Mouse (Mus musculus) retina, postnatal 1 day (tissue): ENCODE data around the gene Gm21954.
A peak's percentile ranks its signal among the peaks of the same experiment; 100 is the strongest.

Source experiments
- DNase-seq: peaks from one replicate; pipeline ENCODE4 v3.0.0-alpha.2; 2012

Gene Gm21954

GRCm38 (mm10) chr3:55462904-55463668 lies 8.9 kb downstream of the Gm21954 start:
- DNase-seq, result no peak

GRCm38 (mm10) chr3:55461685-55462655 lies 10.0 kb downstream of the Gm21954 start:
- peak; percentile 86 for DNase-seq

GRCm38 (mm10) chr3:55461092-55461491 lies 10.9 kb downstream of the Gm21954 start:
- no peak for DNase-seq

DNA sequence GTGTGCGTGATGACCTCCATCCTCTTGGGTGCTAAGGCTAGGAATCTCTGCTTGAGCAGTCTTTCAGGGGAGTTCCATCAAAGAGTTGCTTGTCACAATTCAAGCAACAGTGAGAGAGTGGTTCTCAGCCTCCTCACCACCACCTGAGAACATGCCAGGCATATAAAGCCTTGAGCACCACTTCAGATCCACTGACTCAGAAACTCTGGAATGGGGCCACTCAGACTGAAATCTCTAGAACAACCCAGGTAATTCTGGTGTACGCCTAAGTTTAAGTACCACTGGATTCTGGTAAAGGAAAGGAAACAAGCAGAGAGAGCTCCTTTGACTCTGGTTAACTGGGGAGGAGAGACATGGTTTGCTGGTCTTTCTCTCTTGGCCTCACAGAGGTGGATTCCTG lies 19.5 kb downstream of the Gm21954 start:
- DNase-seq, result no peak

- no peak for DNase-seq
Observed at GRCm38 (mm10) chr3:55451877-55452276, 20.1 kb downstream of the Gm21954 start.

GRCm38 (mm10) chr3:55451035-55451434 lies 21.0 kb downstream of the Gm21954 start:
- no peak for DNase-seq

GRCm38 (mm10) chr3:55449148-55449547 lies 22.9 kb downstream of the Gm21954 start:
- DNase-seq, result no peak

GRCm38 (mm10) chr3:55447486-55448460 lies 24.2 kb downstream of the Gm21954 start:
- peak; percentile 53 for DNase-seq

- no peak for DNase-seq
Observed at GRCm38 (mm10) chr3:55446681-55447080, 25.3 kb downstream of the Gm21954 start.

DNA sequence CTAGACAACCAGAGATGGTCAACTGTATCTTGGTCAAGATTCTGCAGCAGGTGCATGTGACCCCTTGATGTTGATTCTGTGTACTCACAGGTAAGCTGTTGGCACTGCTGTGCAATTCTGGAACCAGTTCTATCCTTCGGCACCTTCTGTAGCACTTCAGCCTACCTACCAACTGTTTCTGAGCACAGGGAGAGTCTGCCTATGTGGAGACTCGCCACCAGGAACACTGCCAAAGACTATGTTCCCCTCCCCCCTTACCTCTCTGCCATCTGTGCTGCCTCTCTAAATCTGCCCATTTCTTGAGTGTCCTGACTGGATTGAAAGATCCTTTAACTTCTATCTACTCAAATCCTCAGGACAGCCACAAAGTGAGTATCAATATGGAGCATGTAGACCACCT lies 28.3 kb downstream of the Gm21954 start:
- no peak for DNase-seq

DNA sequence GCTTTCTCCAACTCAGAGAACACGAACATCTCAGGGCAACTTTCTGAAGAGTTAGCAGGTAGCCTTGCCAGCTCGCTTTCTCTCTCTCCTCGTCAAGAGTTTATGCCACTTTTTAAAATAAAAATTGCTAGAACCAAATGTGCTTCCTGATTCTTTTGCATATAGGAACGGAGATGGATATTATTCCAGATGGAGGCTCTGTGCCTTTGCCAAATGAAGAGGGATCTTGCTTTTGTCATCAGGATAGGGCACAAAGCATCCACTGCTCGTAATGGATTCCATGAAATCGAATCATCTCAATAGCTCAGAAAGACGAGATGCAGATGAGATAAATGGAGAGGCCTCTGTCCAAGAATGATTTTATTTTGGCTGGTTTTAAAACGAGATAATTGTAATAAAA lies 28.7 kb downstream of the Gm21954 start:
- no peak for DNase-seq

- no peak for DNase-seq
Observed at GRCm38 (mm10) chr3:55442012-55442645, 29.9 kb downstream of the Gm21954 start.

DNA sequence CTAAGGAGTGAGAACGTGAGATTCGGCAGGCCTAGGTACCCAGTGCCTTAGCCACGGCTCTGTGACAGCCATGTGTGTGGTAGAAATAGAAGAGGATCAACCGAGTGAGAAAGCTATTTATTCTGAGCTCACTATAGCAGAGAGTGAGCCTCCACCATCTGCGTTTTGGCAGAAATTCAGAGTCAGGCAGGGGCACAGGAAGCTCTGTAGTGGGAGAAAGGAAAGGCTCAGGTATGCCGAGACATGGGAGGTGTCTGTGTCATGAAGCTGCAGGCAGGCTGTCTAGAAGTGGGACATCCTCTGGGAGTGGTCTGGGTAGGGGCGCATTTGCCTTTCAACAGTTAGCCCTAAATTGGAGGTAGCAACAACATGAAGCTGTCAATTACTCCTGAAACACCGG lies 31.7 kb downstream of the Gm21954 start:
- DNase-seq, result no peak

DNA sequence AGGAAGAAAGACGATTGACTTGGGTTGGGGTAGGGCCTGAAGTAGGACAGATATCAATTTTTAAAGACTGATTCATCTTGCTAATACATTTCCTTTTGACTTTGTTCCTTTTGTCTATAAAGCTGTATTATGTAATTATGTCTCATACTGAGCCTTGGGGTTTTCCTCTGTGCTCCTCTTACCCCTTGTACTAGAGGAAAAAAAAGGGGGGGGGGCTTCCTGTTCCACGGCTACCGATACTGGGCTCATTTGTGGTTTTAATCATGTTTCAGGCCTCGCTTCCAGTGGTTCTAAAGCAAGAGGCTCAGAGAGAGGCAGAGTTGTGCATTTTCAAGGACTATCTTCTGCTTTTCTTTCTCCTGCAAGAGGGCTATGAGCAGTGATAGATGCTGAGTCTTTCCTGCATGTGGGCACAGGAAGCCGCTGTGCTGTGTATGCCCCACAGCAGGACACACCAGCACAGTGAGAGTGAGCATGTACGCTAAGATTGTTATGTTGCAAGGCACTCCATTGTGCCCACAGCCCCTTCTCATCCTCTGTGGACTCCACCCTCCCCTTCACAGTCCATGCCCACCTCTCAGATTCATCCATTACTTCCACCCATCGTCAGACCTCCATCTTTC lies 33.1 kb downstream of the Gm21954 start:
- DNase-seq, result no peak

GRCm38 (mm10) chr3:55434276-55434675 lies 37.7 kb downstream of the Gm21954 start:
- DNase-seq, result no peak

GRCm38 (mm10) chr3:55431223-55431622 lies 40.8 kb downstream of the Gm21954 start:
- no peak for DNase-seq

GRCm38 (mm10) chr3:55430022-55430549 lies 41.9 kb downstream of the Gm21954 start:
- DNase-seq, result no peak

DNA sequence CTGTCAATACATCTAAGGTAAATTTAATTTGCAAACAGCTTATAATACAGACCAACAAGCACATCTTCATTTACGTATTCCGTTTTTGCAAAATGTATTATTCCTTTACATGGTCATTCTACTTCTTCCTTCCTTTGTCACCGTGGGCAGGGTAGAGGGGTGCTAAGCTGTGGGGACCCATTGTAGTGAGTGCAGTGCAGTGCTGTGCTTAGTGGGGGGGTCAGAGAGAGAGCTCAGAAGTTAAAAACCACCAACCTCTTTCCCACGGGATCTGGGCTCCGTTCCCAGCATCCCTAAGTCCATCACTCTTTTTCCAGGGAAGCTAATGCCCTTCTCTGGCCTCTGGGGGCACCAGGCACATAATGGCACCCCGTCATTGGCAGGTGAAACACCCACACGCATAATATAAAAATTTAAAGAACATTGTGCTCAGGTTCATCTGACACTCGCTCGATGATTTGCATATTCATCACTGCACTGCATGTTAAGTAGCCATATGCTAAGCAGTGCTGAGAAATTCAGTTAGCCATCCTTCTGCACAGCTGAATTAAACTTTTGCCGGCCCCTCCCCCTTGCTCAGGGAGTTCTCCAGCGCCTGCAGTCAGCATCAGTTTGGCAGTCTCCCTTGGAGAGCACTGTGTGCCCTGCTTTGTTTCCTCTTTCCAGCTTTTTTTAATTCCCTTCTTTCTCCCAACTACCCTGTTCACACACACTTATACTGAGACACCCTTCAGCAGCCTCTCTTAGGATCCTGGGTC lies 48.2 kb downstream of the Gm21954 start:
- DNase-seq, result peak; percentile 59

GRCm38 (mm10) chr3:55420436-55421083 lies 51.5 kb downstream of the Gm21954 start:
- DNase-seq, result no peak

- no peak for DNase-seq
Observed at GRCm38 (mm10) chr3:55419334-55419733, 52.7 kb downstream of the Gm21954 start.
